Mouse (Mus musculus): ENCODE data around the gene Myo1e.

GRCm38 (mm10) chr9:70248046-70248445, 40.9 kb downstream of the Myo1e start:
- TF ChIP-seq POLR2A (IDR thresholded peaks at IDR 0.05; ENCODE audit: extremely low read depth, insufficient read depth, low read length) (no peak), CTCF (IDR thresholded peaks at IDR 0.05; ENCODE audit: extremely low read depth, insufficient read depth, low read length) (no peak)
